Mouse (Mus musculus) thymus, postnatal 4 days (tissue): Measurements from ENCODE around the gene Plekhs1.

ENCODE experiments used
- DNase-seq: peaks from one replicate; pipeline ENCODE4 v3.0.0; 2021

Gene Plekhs1

DNA sequence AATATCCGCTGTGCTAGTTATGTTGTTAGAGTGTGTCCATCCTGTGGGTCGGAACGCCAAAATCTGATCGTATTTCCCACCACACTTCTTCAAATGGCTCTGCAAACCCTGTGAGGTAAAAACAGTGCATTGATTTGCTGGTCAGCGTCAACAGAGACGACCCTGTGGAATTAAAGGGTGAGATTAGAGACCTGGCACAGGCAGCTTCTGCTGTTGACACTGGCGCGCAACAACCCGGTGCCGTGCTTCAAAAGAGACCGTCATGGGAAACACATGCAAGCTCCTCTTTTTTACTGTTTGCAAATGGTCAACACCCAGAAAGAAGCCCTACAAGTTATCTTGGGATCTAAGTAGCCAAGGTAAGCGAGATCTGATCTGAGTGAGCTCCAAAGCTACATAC lies 69.8 kb downstream of the Plekhs1 start:
- DNase-seq, result no peak

DNA sequence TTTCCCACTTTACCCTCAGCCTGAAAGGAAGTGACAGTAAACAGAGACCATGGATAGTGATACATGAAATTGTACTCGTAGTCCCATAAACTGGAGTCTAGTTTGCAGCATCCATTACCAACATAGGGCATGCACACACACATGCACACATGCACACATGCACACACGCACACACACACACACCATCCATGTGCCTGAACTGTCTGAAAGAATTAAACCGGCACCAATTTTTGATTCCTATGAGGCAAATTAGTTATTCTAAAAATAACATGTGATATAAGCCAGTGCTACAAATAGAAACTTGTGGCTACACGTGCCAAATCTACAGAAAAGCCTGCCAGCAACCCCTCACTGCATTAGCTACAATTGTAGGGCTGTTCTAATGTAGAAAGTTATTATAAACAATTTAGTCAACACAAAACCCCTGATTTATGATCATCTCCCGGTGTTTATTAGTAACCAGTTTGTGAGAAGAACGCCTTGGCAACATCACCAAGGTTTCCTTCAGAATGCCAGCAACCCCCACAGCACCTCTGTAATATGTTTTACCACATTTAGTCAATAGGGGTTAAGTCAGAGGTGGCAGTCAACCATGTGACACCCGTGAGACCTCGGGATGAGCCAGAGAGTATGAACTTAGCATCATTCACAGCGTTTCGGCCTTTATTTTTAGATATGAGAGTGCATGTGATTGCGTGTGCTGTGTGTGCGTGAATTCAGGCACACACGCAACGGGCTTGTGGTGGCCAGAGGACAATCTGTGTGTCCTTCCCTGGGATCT lies 72.0 kb downstream of the Plekhs1 start:
- DNase-seq, result no peak

DNA sequence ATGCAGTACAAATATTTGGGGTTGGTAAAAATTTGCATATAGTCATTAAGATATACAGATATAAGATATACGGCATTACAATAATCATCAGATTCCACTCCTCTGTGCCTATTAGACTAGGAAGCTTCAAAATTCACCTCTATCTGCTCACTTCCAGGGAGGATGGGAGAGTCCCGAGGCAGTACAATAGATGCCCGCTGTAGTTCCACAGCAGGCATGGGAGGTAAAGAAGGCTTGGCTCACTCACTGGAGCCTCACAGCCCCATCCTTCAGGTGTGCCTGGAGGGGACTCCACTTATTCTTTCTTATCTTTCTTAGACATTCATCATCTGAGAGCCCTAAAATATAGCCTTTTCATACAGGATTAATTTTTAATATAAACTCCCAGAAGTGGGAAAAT lies 72.9 kb downstream of the Plekhs1 start:
- DNase-seq, result no peak

DNA sequence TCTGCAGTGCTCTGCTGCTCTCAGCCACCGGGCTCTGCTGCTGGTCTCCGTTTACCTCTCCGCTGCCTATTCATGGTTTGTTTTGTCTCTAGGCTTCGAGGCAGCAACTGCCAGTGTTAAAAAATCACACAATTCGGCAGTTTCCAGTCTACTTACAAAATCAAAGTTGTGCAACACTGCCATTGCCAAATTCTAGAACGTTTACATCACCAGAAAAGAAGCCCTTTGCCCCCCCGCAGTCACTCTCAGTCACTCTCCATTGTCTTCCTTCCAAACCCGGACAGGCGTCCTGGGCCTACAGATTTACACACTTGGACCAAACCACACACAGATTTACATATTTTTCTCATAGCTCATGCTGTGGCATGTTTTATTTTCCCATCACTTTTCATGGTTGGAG lies 73.6 kb downstream of the Plekhs1 start:
- DNase-seq, result no peak

DNA sequence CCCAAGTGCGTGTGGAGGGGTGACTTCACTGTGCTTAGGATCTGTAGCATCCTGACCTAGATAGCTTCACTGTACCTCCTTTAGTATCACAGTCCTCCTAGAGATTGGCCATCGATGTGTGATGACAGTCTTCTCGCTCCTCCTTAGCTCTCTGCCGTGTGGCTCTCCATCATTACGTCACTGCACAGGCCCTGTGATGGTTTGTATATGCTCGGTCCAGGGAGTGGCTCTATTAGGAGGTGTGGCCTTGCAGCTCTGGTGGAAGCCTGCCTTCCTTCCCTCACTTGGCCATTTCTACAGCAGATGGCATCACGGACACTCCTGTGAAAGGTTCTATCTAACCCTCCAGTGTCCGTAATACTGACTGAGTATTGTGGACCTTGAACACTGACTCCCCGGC lies 74.3 kb downstream of the Plekhs1 start:
- DNase-seq, result no peak
